Mouse (Mus musculus) liver, embryonic 14.5 days (tissue): ENCODE results near the gene Cemip.

Experiments
- CTCF ChIP-seq: IDR thresholded peaks from 2 replicates; pipeline ENCODE4 v1.5.1; 2016; ENCODE audit warnings: antibody characterized with exemption, low read depth, control low read depth
- EP300 ChIP-seq: IDR thresholded peaks from 2 replicates; pipeline ENCODE4 v1.6.1; 2016; ENCODE audit warnings: antibody characterized with exemption, low read depth

DNA sequence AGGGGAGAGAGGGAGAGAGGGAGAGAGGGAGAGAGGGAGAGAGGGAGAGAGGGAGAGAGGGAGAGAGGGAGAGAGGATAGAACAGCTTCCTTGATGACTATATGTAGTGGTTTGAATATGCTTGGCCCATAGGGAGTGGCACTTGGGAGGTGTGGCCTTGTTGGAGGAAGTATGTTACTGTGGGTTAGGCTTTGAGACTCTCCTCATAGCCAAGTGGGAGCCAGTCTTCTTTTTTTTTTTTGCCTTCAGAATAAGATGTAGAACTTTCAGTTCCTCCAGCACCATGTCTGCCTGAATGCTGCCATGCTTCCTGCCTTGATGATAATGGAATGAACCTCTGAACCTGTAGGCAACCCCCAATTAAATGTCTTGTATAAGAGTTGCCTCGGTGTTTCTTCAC, 16.3 kb upstream of the Cemip start:
- TF ChIP-seq CTCF (no peak), EP300 (no peak)
